ENCODE assay signal across 8 mouse cellular contexts in the genomic region with DNA sequence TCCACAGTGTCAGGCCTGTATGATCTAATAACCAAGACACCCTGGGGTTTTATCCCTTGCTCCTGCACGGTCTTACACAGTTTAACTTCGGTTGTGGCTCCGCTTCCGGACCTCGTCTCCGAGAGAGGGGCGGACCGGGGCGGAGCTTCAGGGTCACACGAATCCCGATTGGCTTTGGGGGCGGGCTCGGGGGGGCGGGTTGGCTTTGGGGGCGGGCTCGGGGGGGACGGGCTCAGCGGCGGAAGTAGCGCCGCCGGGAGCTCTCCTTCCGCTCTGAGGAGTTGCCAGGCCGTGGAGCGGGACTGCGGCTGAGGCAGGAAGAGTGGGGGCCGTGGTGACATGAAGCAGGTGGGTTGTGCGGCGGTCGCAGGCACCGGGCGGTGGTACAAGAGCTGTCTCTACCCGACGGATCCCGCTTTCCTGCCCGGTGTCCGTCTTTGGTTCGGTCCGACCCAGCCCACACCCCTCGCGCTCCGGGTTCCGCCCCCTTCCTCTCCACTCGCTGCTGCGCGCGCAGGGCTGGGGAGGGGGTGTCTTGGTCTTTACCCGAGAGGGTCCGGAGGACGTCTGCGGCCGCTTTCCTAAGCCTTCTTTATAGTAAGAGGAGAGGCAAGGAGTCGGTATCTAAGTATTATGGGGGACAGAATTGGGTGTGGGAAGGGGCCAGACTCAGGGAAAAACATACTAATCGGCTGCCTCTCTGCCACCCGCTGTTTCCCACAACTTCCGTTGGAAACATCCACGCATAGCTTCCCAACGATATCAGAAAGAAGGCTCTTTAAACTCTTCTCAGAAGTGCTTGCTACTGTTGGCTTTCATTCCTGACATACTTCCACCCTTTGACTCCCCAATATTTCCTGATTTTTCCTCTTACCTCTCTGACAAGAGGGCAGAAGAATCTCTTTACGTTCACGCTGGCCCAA. TPM values are rescaled to one million over a fixed set of nuclear protein-coding genes. Genes with fewer than 3 reads are reported as not detected.
A peak's percentile ranks its signal among the peaks of the same experiment; 100 is the strongest.
DNase-seq lines count a peak whose midpoint lies in the region; ATAC-seq and TF ChIP-seq lines count a peak whose summit lies in the region.

A gene (plus strand): TSS at position 208 of the 923 bp plus-strand sequence.

- DNase-seq in CH12.LX (ENCODE audit: extremely low read depth), result peak; percentile 96
- peak; percentile 96 for DNase-seq in kidney, postnatal 10 days
- peak; percentile 96 for DNase-seq in stomach, postnatal 0 days (ENCODE audit: low spot score)

- TF ChIP-seq POLR2A in CH12.LX (IDR thresholded peaks at IDR 0.05; ENCODE audit: low read depth, low read length), result peak; percentile 96

- H3K9ac ChIP-seq in CH12.LX (ENCODE audit: insufficient read depth, low read depth), result peak within 1 kb of the TSS; percentile 69
- peak within 1 kb of the TSS; percentile 78 for H3K9ac ChIP-seq in heart, embryonic 14.5 days (ENCODE audit: low read length)
- peak within 1 kb of the TSS; percentile 79 for H3K9ac ChIP-seq in liver, embryonic 16.5 days (ENCODE audit: low read depth, low read length)
- peak within 1 kb of the TSS; percentile 73 for H3K9ac ChIP-seq in neural tube, embryonic 12.5 days
- peak within 1 kb of the TSS; percentile 71 for H3K9ac ChIP-seq in stomach, postnatal 0 days (ENCODE audit: low read length)

- H3K79me2 ChIP-seq in CH12.LX (replicated peaks; ENCODE audit: control insufficient read depth, extremely low read depth, insufficient read depth, poor library complexity, severe bottlenecking), result peaks cover 11% of the 10 kb centered on the region

- H3K36me3 ChIP-seq in CH12.LX (replicated peaks in 1 of 2; ENCODE audit: control insufficient read depth in 1 of 2, insufficient read depth in 1 of 2, low read length in 1 of 2), result peaks cover 0 to 35% of the 10 kb centered on the region in 2 experiments
- 0 out of 2 replicates have a peak, but pooled peaks cover 5% of the 10 kb centered on the region for H3K36me3 ChIP-seq in heart, embryonic 14.5 days (ENCODE audit: control insufficient read depth, insufficient read depth, low read length)
- H3K36me3 ChIP-seq in liver, embryonic 16.5 days (ENCODE audit: control insufficient read depth, insufficient read depth), result no peaks in the 10 kb centered on the region
- H3K36me3 ChIP-seq in neural tube, embryonic 12.5 days, result no peaks in the 10 kb centered on the region
- H3K36me3 ChIP-seq in stomach, postnatal 0 days (ENCODE audit: control insufficient read depth, insufficient read depth, low read length), result no peaks in the 10 kb centered on the region

- TF ChIP-seq RAD21 in CH12.LX (IDR thresholded peaks at IDR 0.05; ENCODE audit: low read depth, low read length), result no peak

- ATAC-seq in erythroid progenitor cell, adult 5-6 weeks (replicated peaks; ENCODE audit: low FRiP score, poor library complexity, severe bottlenecking), result peak; percentile 86
- peak; percentile 74 for ATAC-seq in heart, embryonic 14.5 days (ENCODE audit: insufficient number of reproducible peaks, insufficient read depth, low FRiP score, low read depth)
- ATAC-seq in liver, embryonic 16.5 days (ENCODE audit: low read depth), result peak; percentile 88
- peak; percentile 85 for ATAC-seq in neural tube, embryonic 12.5 days (ENCODE audit: low FRiP score, low read depth)
- ATAC-seq in stomach, postnatal 0 days (ENCODE audit: low FRiP score, low TSS enrichment), result peak; percentile 84

- peak within 1 kb of the TSS; percentile 87 for H3K4me2 ChIP-seq in CH12.LX (ENCODE audit: insufficient read depth, low read depth, poor library complexity, severe bottlenecking)
- peak within 1 kb of the TSS; percentile 76 for H3K4me2 ChIP-seq in heart, embryonic 14.5 days (ENCODE audit: low read length)
- H3K4me2 ChIP-seq in liver, embryonic 16.5 days (ENCODE audit: low read depth, low read length), result peak within 1 kb of the TSS; percentile 72
- peak within 1 kb of the TSS; percentile 86 for H3K4me2 ChIP-seq in neural tube, embryonic 12.5 days (replicated peaks)
- H3K4me2 ChIP-seq in stomach, postnatal 0 days (replicated peaks; ENCODE audit: low read depth), result peak within 1 kb of the TSS; percentile 72

- dilution Hi-C loops in CH12.LX (cut with MboI; ENCODE audit: extremely low pct_ligation_motif_present, extremely low pct_unique_long_range_greater_than_20kb, low sequenced_read_pairs), result no loop called here

- H3K27ac ChIP-seq in CH12.LX (ENCODE audit: insufficient read depth, low read depth), result peak within 1 kb of the TSS; percentile 70
- H3K27ac ChIP-seq in brown adipose tissue, adult 24 weeks (replicated peaks; ENCODE audit: low read depth, low read length), result peak within 1 kb of the TSS; percentile 96
- H3K27ac ChIP-seq in heart, embryonic 14.5 days (replicated peaks in 1 of 2; ENCODE audit: control insufficient read depth in 1 of 2, insufficient read depth in 1 of 2, low read depth in 2 of 2, low read length in 2 of 2), result peak within 1 kb of the TSS; percentile 91 to 92
- peak within 1 kb of the TSS; percentile 69 for H3K27ac ChIP-seq in liver, embryonic 16.5 days (ENCODE audit: low read length)
- H3K27ac ChIP-seq in neural tube, embryonic 12.5 days, result peak within 1 kb of the TSS; percentile 64; the same call in 1 of the 2 replicates
- peak within 1 kb of the TSS; percentile 94 for H3K27ac ChIP-seq in stomach, postnatal 0 days (replicated peaks)

- peaks cover 11 to 54% of the 10 kb centered on the region in 2 experiments for H3K4me1 ChIP-seq in CH12.LX (ENCODE audit: control insufficient read depth in 1 of 2, insufficient read depth in 2 of 2)
- peaks cover 34% of the 10 kb centered on the region for H3K4me1 ChIP-seq in brown adipose tissue, adult 24 weeks (ENCODE audit: control insufficient read depth, insufficient read depth, insufficient read length, low read length)
- peaks cover 18 to 40% of the 10 kb centered on the region in 2 experiments for H3K4me1 ChIP-seq in heart, embryonic 14.5 days (ENCODE audit: control insufficient read depth in 2 of 2, insufficient read depth in 2 of 2, low read length in 2 of 2)
- H3K4me1 ChIP-seq in liver, embryonic 16.5 days (ENCODE audit: control insufficient read depth, low read depth, low read length), result peaks cover 34% of the 10 kb centered on the region
- H3K4me1 ChIP-seq in neural tube, embryonic 12.5 days, result peaks cover 46% of the 10 kb centered on the region
- peaks cover 9% of the 10 kb centered on the region for H3K4me1 ChIP-seq in stomach, postnatal 0 days (replicated peaks; ENCODE audit: control insufficient read depth, insufficient read depth)

- in situ Hi-C loops in CH12.LX (cut with MboI; ENCODE audit: low pct_ligation_motif_present, low pct_unique_long_range_greater_than_20kb, low sequenced_read_pairs), result loop anchor here (5.0 kb wide), 2 partner anchors 34 to 89 kb away; a partner anchor contains a TSS

- WGBS in heart, embryonic 14.5 days, result under 1% methylated on average over 59 of the region's 60 CpGs
- WGBS in liver, embryonic 16.5 days (ENCODE audit: insufficient replicate concordance), result under 1% methylated on average over 58 of the region's 60 CpGs
- WGBS in neural tube, embryonic 12.5 days, result under 1% methylated on average over 59 of the region's 60 CpGs
- WGBS in stomach, postnatal 0 days, result under 1% methylated on average over 50 of the region's 60 CpGs

- peaks cover 34% of the 10 kb centered on the region for H3K27me3 ChIP-seq in CH12.LX (replicated peaks)
- no peaks in the 10 kb centered on the region for H3K27me3 ChIP-seq in heart, embryonic 14.5 days (ENCODE audit: control insufficient read depth, insufficient read depth, low read length)
- H3K27me3 ChIP-seq in liver, embryonic 16.5 days (ENCODE audit: control insufficient read depth, insufficient read depth, low read depth, low read length), result peaks cover 4% of the 10 kb centered on the region; the same call in 1 of the 2 replicates
- peaks cover 17% of the 10 kb centered on the region for H3K27me3 ChIP-seq in neural tube, embryonic 12.5 days (replicated peaks)
- no peaks in the 10 kb centered on the region for H3K27me3 ChIP-seq in stomach, postnatal 0 days (ENCODE audit: control insufficient read depth, insufficient read depth, low read length)

- TF ChIP-seq EP300 in CH12.LX (IDR thresholded peaks at IDR 0.05; ENCODE audit: low read length), result no peak
- TF ChIP-seq EP300 in stomach, postnatal 0 days (optimal IDR thresholded peaks at IDR 0.05), result no peak

- no peak for TF ChIP-seq CTCF in CH12.LX (conservative IDR thresholded peaks at IDR 0.05 in 1 of 2, IDR thresholded peaks at IDR 0.05 in 1 of 2; ENCODE audit: low read depth in 2 of 2, low read length in 2 of 2)
- no peak for TF ChIP-seq CTCF in stomach, postnatal 0 days (IDR thresholded peaks at IDR 0.05; ENCODE audit: low read depth)

- peak within 1 kb of the TSS; percentile 67 to 97 (median 80) for H3K4me3 ChIP-seq in CH12.LX (replicated peaks in 1 of 3; ENCODE audit: low read depth in 2 of 3, low read length in 2 of 3, poor library complexity in 1 of 3)
- H3K4me3 ChIP-seq in brown adipose tissue, adult 24 weeks (ENCODE audit: insufficient read depth, low read depth, low read length), result peak within 1 kb of the TSS; percentile 95
- peak within 1 kb of the TSS; percentile 65 to 97 for H3K4me3 ChIP-seq in heart, embryonic 14.5 days (ENCODE audit: control insufficient read depth in 1 of 2, insufficient read depth in 1 of 2, low read depth in 1 of 2, low read length in 2 of 2)
- peak within 1 kb of the TSS; percentile 81 for H3K4me3 ChIP-seq in liver, embryonic 16.5 days (ENCODE audit: low read depth, low read length)
- peak within 1 kb of the TSS; percentile 71 for H3K4me3 ChIP-seq in neural tube, embryonic 12.5 days
- H3K4me3 ChIP-seq in stomach, postnatal 0 days (ENCODE audit: low read depth, low read length), result peak within 1 kb of the TSS; percentile 70

- no peaks in the 10 kb centered on the region for H3K9me3 ChIP-seq in CH12.LX (replicated peaks; ENCODE audit: low read length)
- no peaks in the 10 kb centered on the region for H3K9me3 ChIP-seq in heart, embryonic 14.5 days (ENCODE audit: control insufficient read depth, low read length)
- H3K9me3 ChIP-seq in liver, embryonic 16.5 days (replicated peaks; ENCODE audit: control insufficient read depth, low read length), result no peaks in the 10 kb centered on the region
- H3K9me3 ChIP-seq in neural tube, embryonic 12.5 days, result no peaks in the 10 kb centered on the region
- no peaks in the 10 kb centered on the region for H3K9me3 ChIP-seq in stomach, postnatal 0 days (ENCODE audit: control insufficient read depth, low read length)

RNA-seq across cellular contexts. Expression of the gene that starts here (rescaled TPM):
- 39.6 and 44.4 TPM in 2 replicates for total RNA-seq in CH12.LX (2012; rRNA removed)
- total RNA-seq in CH12.LX (2014; rRNA removed), result 28.4 and 33.9 TPM in 2 replicates
- 28.9 and 31.7 TPM in 2 replicates for polyA plus RNA-seq in CH12.LX (2012; ENCODE audit: insufficient read length, low read depth)
- 5.3 and 8.1 TPM in 2 replicates for polyA plus RNA-seq in brown adipose tissue, adult 24 weeks (2012; ENCODE audit: insufficient read depth, insufficient read length, missing spikeins)
- total RNA-seq in erythroid progenitor cell, adult 5-6 weeks (2015; ENCODE audit: low replicate concordance), result 4.6 and 8.3 TPM in 2 replicates
- 5.6 and 7.6 TPM in 2 replicates for total RNA-seq in erythroid progenitor cell, adult 5-6 weeks (2017; ENCODE audit: low replicate concordance)
- polyA plus RNA-seq in heart, embryonic 14.5 days (2014; fragmentation: Nextera tagmentation; extraction: Ambion mirVana), result 33.1 and 35.4 TPM in 2 replicates
- 16.5 and 17.3 TPM in 2 replicates for polyA plus RNA-seq in liver, embryonic 16.5 days (2015; fragmentation: Nextera tagmentation; extraction: Ambion mirVana)
- polyA plus RNA-seq in neural tube, embryonic 12.5 days (2016; fragmentation: Nextera tagmentation; extraction: Ambion mirVana), result 45.7 and 47.4 TPM in 2 replicates
- 24.9 TPM in 2 replicates for polyA plus RNA-seq in stomach, postnatal 0 days (2015; fragmentation: Nextera tagmentation; extraction: Ambion mirVana)

Comparison
In these comparisons a context has a peak if more than half of its experiments do, and no peak if none do; other contexts are left out.
1. Peak in every context shown above with its lines: DNase-seq, ATAC-seq, H3K4me3 ChIP-seq and H3K27ac ChIP-seq.